Mouse (Mus musculus) embryonic fibroblast, embryonic 13.5 days (primary cell): ENCODE data around the gene Olfr1337. TPM values are rescaled to one million over a fixed set of nuclear protein-coding genes. Genes with fewer than 3 reads are reported as not detected.
"Not testable (repeated sequence)": the region's sequence is repeated elsewhere in the genome, so short reads cannot be mapped to it uniquely, and the experiment has no call there.

Source experiments
- H3K27ac ChIP-seq: 2 replicates; pipeline ENCODE4 v1.5.1; 2012; ENCODE audit warnings: low read length, control low read depth, inconsistent platforms; ENCODE audit not compliant: insufficient read depth
- H3K4me1 ChIP-seq: 2 replicates; pipeline ENCODE4 v1.6.1; 2011; ENCODE audit warnings: low read length; ENCODE audit not compliant: control insufficient read depth, insufficient read depth
- H3K4me3 ChIP-seq: 2 replicates; pipeline ENCODE4 v1.5.1; 2011; ENCODE audit warnings: mild to moderate bottlenecking, control low read depth, low read length; ENCODE audit not compliant: insufficient read depth
- CTCF ChIP-seq: IDR thresholded peaks from 2 replicates; pipeline ENCODE4 v1.5.1; 2011; ENCODE audit warnings: mild to moderate bottlenecking, control low read depth, low read length, moderate library complexity, borderline replicate concordance; ENCODE audit not compliant: insufficient read depth
- POLR2A ChIP-seq: IDR thresholded peaks from 2 replicates; pipeline ENCODE4 v1.6.1; 2011; ENCODE audit warnings: low read depth, mild to moderate bottlenecking, control low read depth, low read length, moderate library complexity
- polyA plus RNA-seq: library from polyadenylated mRNA; stranded (reverse); fragments of >200 nt; gene quantifications from 2 replicates; pipeline ENCODE4 v1.2.4, GENCODE M21; 2011; ENCODE audit warnings: low read depth; ENCODE audit not compliant: missing spikeins, insufficient read length

Olfr1337 gene
- not detected in 2 replicates for polyA plus RNA-seq

GRCm38 (mm10) chr4:118782486-118782885 is at the start of gene Olfr1337:
Gene Olfr1337 (minus strand): TSS chr4:118782586.
- no peak within 1 kb of the TSS for H3K4me3 ChIP-seq
- no peak for TF ChIP-seq CTCF
- TF ChIP-seq POLR2A, result no peak
- H3K27ac ChIP-seq, result no peak within 1 kb of the TSS
- no peaks in the 10 kb centered on the region for H3K4me1 ChIP-seq

GRCm38 (mm10) chr4:118818921-118819320 is 36.5 kb upstream of the Olfr1337 start:
- Histone ChIP-seq H3K27ac (no peak overlapping the region), H3K4me1 (no peaks in the 10 kb centered on the region), H3K4me3 (no peak overlapping the region)
- no peak for TF ChIP-seq CTCF
- no peak for TF ChIP-seq POLR2A

DNA sequence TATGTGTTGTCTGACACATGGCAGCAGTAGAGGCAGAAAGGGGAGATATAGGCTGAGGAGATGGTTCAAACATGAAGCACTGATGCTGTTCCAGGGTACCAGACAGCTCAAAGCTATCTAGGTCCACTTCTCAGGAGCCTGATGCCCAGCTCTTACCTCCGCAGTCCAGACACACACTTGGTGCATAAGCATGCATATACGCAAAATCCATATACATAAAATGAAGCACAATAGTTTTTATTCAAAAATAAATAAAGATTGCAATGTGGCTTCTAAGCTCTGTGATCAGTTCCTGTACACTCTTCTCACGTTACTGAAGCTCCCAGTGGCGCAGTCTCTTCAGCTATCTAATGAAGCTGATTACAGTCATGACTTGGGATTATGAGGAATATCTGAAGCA is 27.5 kb upstream of the Olfr1337 start, which contains the start of gene Olfr1335:
Gene Olfr1335, minus strand, starts transcription at position 101 of the 400 bp plus-strand sequence.
- H3K4me3 ChIP-seq, result no peak within 1 kb of the TSS
- H3K27ac ChIP-seq, result no peak within 1 kb of the TSS
- no peak for TF ChIP-seq CTCF
- no peak for TF ChIP-seq POLR2A
- H3K4me1 ChIP-seq, result no peaks in the 10 kb centered on the region

DNA sequence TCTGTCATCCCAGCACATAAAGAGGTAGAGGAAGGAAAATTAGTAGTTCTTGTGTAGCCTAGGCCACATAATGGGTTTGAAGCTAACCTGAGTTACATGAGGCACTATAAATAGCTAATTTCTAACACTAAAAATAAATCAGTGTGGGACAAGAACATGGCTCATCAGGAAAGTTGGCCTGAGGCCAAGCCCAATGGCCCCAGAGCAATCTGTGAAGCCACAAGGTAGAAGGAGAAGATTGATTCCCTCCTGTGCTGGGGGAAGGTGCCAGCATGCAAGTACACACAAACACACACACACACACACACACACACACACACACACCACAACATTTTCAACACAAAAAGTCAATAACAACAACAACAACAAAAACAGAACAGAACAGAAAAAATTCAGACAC is 10.4 kb upstream of the Olfr1337 start:
- not testable (repeated sequence) for H3K4me3 ChIP-seq, H3K4me1 ChIP-seq, H3K27ac ChIP-seq

DNA sequence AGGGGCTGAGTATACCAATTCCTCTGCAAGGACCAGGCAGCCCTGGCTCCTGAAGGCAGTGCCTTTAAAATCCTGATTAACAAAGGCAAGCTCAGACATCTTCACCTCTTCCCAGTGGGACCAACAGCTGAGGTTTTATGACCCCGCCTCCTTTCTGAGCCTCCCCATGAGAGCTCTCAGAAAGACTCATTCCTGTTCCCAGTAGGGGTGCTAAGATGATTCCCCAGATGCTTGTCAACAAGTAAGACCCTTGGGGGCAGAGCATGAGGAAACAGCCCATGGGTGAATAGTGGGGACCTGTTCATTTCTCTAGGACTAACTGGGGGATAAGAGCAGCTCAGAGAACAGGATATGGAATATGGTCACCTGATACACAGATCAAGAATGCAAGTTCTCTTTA is 23.7 kb downstream of the Olfr1337 start, which contains the start of gene Olfr1338:
Gene Olfr1338, minus strand, starts transcription at position 101 of the 400 bp plus-strand sequence.
- Histone ChIP-seq H3K4me3 (no peak within 1 kb of the TSS), H3K27ac (no peak within 1 kb of the TSS), H3K4me1 (no peaks in the 10 kb centered on the region)
- TF ChIP-seq POLR2A, result no peak
- no peak for TF ChIP-seq CTCF

DNA sequence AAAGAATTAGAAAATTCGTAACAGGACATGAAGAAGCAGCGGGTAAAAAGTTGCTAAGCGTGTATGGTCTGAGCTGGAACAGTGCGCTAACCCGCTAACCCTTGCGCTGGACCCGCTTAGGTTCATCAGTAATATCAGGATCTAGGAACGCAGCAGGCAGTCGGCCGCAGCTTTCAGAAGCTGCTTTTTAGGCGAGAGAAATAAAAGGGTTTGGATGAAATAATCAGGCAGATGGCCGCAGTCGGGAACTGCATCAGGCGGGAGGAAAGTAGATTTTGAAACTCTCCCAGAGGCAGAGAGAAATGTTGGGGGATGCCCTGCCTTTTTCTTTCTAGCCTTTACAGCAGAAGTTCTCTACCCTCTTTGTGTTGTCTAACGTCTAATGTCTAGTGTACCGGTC is 40.5 kb downstream of the Olfr1337 start:
- no peaks in the 10 kb centered on the region for H3K4me1 ChIP-seq
- TF ChIP-seq CTCF (no peak), POLR2A (no peak)
- no peak overlapping the region for H3K27ac ChIP-seq
- no peak overlapping the region for H3K4me3 ChIP-seq

DNA sequence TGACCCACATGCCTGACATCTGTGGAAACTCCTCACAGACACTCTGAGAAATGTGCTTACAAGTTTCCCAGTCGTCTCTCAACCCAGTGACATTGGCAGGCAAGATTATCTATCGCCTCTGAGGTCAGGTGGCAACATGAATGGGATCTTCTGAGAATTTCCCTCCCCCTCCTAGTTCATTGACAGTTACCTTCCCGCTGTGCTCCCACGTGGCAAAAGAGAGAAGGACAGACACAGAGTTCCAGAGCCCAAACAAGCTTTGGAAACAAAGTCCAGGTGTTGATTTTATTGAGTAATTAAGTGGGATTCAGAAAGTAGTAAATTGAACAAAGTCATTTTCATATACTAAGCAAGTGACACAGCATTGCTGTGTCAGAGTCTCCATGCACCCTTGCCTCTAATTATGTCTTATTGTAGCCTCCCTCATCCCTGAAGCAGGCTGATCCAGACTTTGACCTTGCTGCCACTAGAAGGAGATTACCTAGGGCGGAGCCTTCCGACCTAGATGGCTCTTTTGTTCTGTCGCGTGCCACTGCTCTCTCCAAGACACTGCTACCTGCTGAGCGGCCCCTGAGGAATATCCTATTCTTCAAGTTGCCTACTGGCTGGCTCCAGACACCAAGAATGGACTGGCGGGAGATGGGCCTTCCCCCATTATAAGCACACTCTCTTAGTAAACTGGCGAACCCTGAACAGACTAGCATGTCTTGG is 41.2 kb downstream of the Olfr1337 start:
- H3K4me1 ChIP-seq, result no peaks in the 10 kb centered on the region
- TF ChIP-seq CTCF (no peak), POLR2A (no peak)
- H3K4me3 ChIP-seq, result no peak overlapping the region
- no peak overlapping the region for H3K27ac ChIP-seq

DNA sequence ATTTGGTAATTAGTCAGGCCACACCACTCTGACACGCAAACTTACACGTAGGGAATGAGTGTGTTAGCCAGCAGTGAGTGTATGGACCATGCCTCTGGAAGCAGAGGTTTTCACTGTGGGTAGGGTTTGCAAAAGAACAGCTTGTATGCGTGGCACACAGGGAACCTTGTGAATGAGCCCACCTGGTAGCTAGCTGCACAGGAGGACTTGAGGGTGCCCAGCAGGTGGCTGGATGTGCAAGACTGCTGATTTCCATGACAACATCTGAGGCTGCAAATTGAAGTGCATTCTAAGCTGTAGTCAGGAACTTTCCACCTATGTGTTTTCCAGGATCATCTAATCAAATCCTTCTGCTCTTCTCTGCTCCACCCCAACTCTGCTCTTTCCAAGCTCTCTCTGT is 42.8 kb downstream of the Olfr1337 start:
- no peaks in the 10 kb centered on the region for H3K4me1 ChIP-seq
- no peak overlapping the region for H3K4me3 ChIP-seq
- no peak overlapping the region for H3K27ac ChIP-seq
- TF ChIP-seq POLR2A (no peak), CTCF (no peak)

DNA sequence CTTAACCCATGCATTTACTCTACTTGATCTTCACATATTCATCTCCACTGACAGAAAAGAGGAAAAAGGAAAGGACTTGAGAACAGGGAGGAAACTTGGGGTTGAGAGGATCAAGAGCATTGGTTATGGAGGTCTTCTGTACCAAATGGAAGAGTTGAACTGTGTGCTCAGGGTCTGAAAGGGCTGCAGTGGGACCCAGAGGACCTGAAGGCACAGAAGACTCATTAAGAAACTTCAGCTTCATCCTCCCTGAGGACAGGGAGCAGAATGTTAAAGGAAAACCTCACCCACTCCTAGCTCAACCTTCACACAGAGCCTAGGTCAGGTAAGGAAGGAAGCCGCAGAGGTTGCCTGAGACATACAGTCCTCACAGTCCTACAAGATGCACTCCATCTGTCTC is 50.5 kb downstream of the Olfr1337 start, which contains the start of gene Olfr1339:
Gene Olfr1339, plus strand, starts transcription at position 301 of the 400 bp plus-strand sequence.
- Histone ChIP-seq H3K27ac (no peak within 1 kb of the TSS), H3K4me1 (no peaks in the 10 kb centered on the region), H3K4me3 (no peak within 1 kb of the TSS)
- TF ChIP-seq CTCF (no peak), POLR2A (no peak)

Other genes starting within 250 kb of the Olfr1337 start
- 0.95 TPM in 1 of 2 replicates, not detected in the other for gene Tmem125, start 238.5 kb downstream of the Olfr1337 start, polyA plus RNA-seq
- not detected in 2 replicates for gene Cfap57, start 161.8 kb downstream of the Olfr1337 start, polyA plus RNA-seq
- 66.1 and 75.0 TPM in 2 replicates for gene Ebna1bp2, start 161.8 kb downstream of the Olfr1337 start, polyA plus RNA-seq
- gene Olfr62, start 123.6 kb downstream of the Olfr1337 start, polyA plus RNA-seq, result not detected in 2 replicates
- gene Olfr1342, start 89.8 kb downstream of the Olfr1337 start, polyA plus RNA-seq, result not detected in 2 replicates
- 0.16 TPM in 1 of 2 replicates, not detected in the other for gene Olfr1341, start 79.1 kb downstream of the Olfr1337 start, polyA plus RNA-seq
- not detected in 2 replicates for gene Olfr1340, start 62.4 kb downstream of the Olfr1337 start, polyA plus RNA-seq
- gene Olfr1339, start 50.4 kb downstream of the Olfr1337 start, polyA plus RNA-seq, result not detected in 2 replicates
- gene Olfr1338, start 23.8 kb downstream of the Olfr1337 start, polyA plus RNA-seq, result not detected in 2 replicates
- gene Olfr1335, start 27.4 kb upstream of the Olfr1337 start, polyA plus RNA-seq, result not detected in 2 replicates
- not detected in 2 replicates for gene Olfr1333, start 53.7 kb upstream of the Olfr1337 start, polyA plus RNA-seq
- not detected in 2 replicates for gene Olfr1331, start 82.1 kb upstream of the Olfr1337 start, polyA plus RNA-seq
- gene Olfr1330, start 106.0 kb upstream of the Olfr1337 start, polyA plus RNA-seq, result 0.51 TPM in 1 of 2 replicates, not detected in the other
- gene Olfr1329, start 134.9 kb upstream of the Olfr1337 start, polyA plus RNA-seq, result not detected in 2 replicates
- gene Olfr1328, start 156.0 kb upstream of the Olfr1337 start, polyA plus RNA-seq, result not detected in 2 replicates
- gene Lao1, start 179.0 kb upstream of the Olfr1337 start, polyA plus RNA-seq, result not detected in 2 replicates